Mouse (Mus musculus): Measurements from ENCODE around the gene Hnrnpa1. TPM values are rescaled to one million over a fixed set of nuclear protein-coding genes. Genes with fewer than 3 reads are reported as not detected.

The Hnrnpa1 gene
- polyA plus RNA-seq, 1 experiment, result 276 TPM

- peak overlapping the region; percentile 58 for H3K27ac ChIP-seq (ENCODE audit: insufficient read depth, low read length)
- H3K4me3 ChIP-seq (ENCODE audit: insufficient read depth, low read length), result peak overlapping the region; percentile 28
- 0 out of 2 replicates have a peak, but pooled peaks have one; percentile 31 for TF ChIP-seq POLR2A (IDR thresholded peaks at IDR 0.05; ENCODE audit: extremely low read depth, insufficient read depth, low read length)
- TF ChIP-seq CTCF (IDR thresholded peaks at IDR 0.05; ENCODE audit: extremely low read depth, insufficient read depth, low read length), result no peak
- H3K4me1 ChIP-seq (ENCODE audit: control insufficient read depth, insufficient read depth, low read length), result peaks cover 4% of the 10 kb centered on the region; the same call in 1 of the 2 replicates
These were observed 25.0 kb upstream of the Hnrnpa1 start for GRCm38 (mm10) chr15:103214971-103215907.

- Histone ChIP-seq H3K4me3 (ENCODE audit: insufficient read depth, low read length) (no peak overlapping the region), H3K27ac (ENCODE audit: insufficient read depth, low read length) (no peak overlapping the region; the same call in 1 of the 2 replicates)
These were observed 24.2 kb upstream of the Hnrnpa1 start for GRCm38 (mm10) chr15:103216052-103216451.

GRCm38 (mm10) chr15:103220785-103221184 lies 19.4 kb upstream of the Hnrnpa1 start:
- no peak overlapping the region for H3K27ac ChIP-seq (ENCODE audit: insufficient read depth, low read length)
- H3K4me1 ChIP-seq (ENCODE audit: control insufficient read depth, insufficient read depth, low read length), result no peaks in the 10 kb centered on the region
- no peak overlapping the region for H3K4me3 ChIP-seq (ENCODE audit: insufficient read depth, low read length)
- TF ChIP-seq POLR2A (IDR thresholded peaks at IDR 0.05; ENCODE audit: extremely low read depth, insufficient read depth, low read length) (no peak), CTCF (IDR thresholded peaks at IDR 0.05; ENCODE audit: extremely low read depth, insufficient read depth, low read length) (no peak)

More at GRCm38 (mm10) chr15:103216052-103216451, 24.2 kb upstream of the Hnrnpa1 start:
- peaks cover 4% of the 10 kb centered on the region; the same call in 1 of the 2 replicates for H3K4me1 ChIP-seq (ENCODE audit: control insufficient read depth, insufficient read depth, low read length)
- TF ChIP-seq CTCF (IDR thresholded peaks at IDR 0.05; ENCODE audit: extremely low read depth, insufficient read depth, low read length) (no peak), POLR2A (IDR thresholded peaks at IDR 0.05; ENCODE audit: extremely low read depth, insufficient read depth, low read length) (no peak)

- no peak for TF ChIP-seq CTCF (IDR thresholded peaks at IDR 0.05; ENCODE audit: extremely low read depth, insufficient read depth, low read length)
- TF ChIP-seq POLR2A (IDR thresholded peaks at IDR 0.05; ENCODE audit: extremely low read depth, insufficient read depth, low read length), result no peak
- Histone ChIP-seq H3K27ac (ENCODE audit: insufficient read depth, low read length) (no peak overlapping the region), H3K4me3 (ENCODE audit: insufficient read depth, low read length) (no peak overlapping the region), H3K4me1 (ENCODE audit: control insufficient read depth, insufficient read depth, low read length) (no peaks in the 10 kb centered on the region)
These were observed 18.8 kb upstream of the Hnrnpa1 start for GRCm38 (mm10) chr15:103221386-103221785.

- Histone ChIP-seq H3K4me1 (ENCODE audit: control insufficient read depth, insufficient read depth, low read length) (no peaks in the 10 kb centered on the region), H3K4me3 (ENCODE audit: insufficient read depth, low read length) (no peak overlapping the region), H3K27ac (ENCODE audit: insufficient read depth, low read length) (no peak overlapping the region)
- TF ChIP-seq CTCF (IDR thresholded peaks at IDR 0.05; ENCODE audit: extremely low read depth, insufficient read depth, low read length) (no peak), POLR2A (IDR thresholded peaks at IDR 0.05; ENCODE audit: extremely low read depth, insufficient read depth, low read length) (no peak)
These were observed 16.1 kb upstream of the Hnrnpa1 start for GRCm38 (mm10) chr15:103224161-103224560.

- Histone ChIP-seq H3K4me3 (ENCODE audit: insufficient read depth, low read length) (no peak overlapping the region), H3K4me1 (ENCODE audit: control insufficient read depth, insufficient read depth, low read length) (no peaks in the 10 kb centered on the region), H3K27ac (ENCODE audit: insufficient read depth, low read length) (no peak overlapping the region)
- TF ChIP-seq CTCF (IDR thresholded peaks at IDR 0.05; ENCODE audit: extremely low read depth, insufficient read depth, low read length) (no peak), POLR2A (IDR thresholded peaks at IDR 0.05; ENCODE audit: extremely low read depth, insufficient read depth, low read length) (no peak)
These were observed 13.2 kb upstream of the Hnrnpa1 start for GRCm38 (mm10) chr15:103227022-103227421.

- H3K4me3 ChIP-seq (ENCODE audit: insufficient read depth, low read length), result no peak overlapping the region
- no peak overlapping the region for H3K27ac ChIP-seq (ENCODE audit: insufficient read depth, low read length)
- no peaks in the 10 kb centered on the region for H3K4me1 ChIP-seq (ENCODE audit: control insufficient read depth, insufficient read depth, low read length)
- TF ChIP-seq POLR2A (IDR thresholded peaks at IDR 0.05; ENCODE audit: extremely low read depth, insufficient read depth, low read length) (no peak), CTCF (IDR thresholded peaks at IDR 0.05; ENCODE audit: extremely low read depth, insufficient read depth, low read length) (no peak)
These were observed 12.7 kb upstream of the Hnrnpa1 start for GRCm38 (mm10) chr15:103227572-103227971.

GRCm38 (mm10) chr15:103228904-103229303 lies 11.3 kb upstream of the Hnrnpa1 start:
- H3K4me3 ChIP-seq (ENCODE audit: insufficient read depth, low read length), result no peak overlapping the region
- no peak for TF ChIP-seq POLR2A (IDR thresholded peaks at IDR 0.05; ENCODE audit: extremely low read depth, insufficient read depth, low read length)
- TF ChIP-seq CTCF (IDR thresholded peaks at IDR 0.05; ENCODE audit: extremely low read depth, insufficient read depth, low read length), result no peak
- no peaks in the 10 kb centered on the region for H3K4me1 ChIP-seq (ENCODE audit: control insufficient read depth, insufficient read depth, low read length)
- H3K27ac ChIP-seq (ENCODE audit: insufficient read depth, low read length), result no peak overlapping the region

- H3K27ac ChIP-seq (ENCODE audit: insufficient read depth, low read length), result no peak overlapping the region
- no peak overlapping the region for H3K4me3 ChIP-seq (ENCODE audit: insufficient read depth, low read length)
- TF ChIP-seq CTCF (IDR thresholded peaks at IDR 0.05; ENCODE audit: extremely low read depth, insufficient read depth, low read length) (no peak), POLR2A (IDR thresholded peaks at IDR 0.05; ENCODE audit: extremely low read depth, insufficient read depth, low read length) (no peak)
- H3K4me1 ChIP-seq (ENCODE audit: control insufficient read depth, insufficient read depth, low read length), result no peaks in the 10 kb centered on the region
These were observed 7.1 kb upstream of the Hnrnpa1 start for GRCm38 (mm10) chr15:103233119-103233518.

GRCm38 (mm10) chr15:103237295-103237694 lies 2.9 kb upstream of the Hnrnpa1 start:
- TF ChIP-seq CTCF (IDR thresholded peaks at IDR 0.05; ENCODE audit: extremely low read depth, insufficient read depth, low read length) (no peak), POLR2A (IDR thresholded peaks at IDR 0.05; ENCODE audit: extremely low read depth, insufficient read depth, low read length) (no peak)
- Histone ChIP-seq H3K27ac (ENCODE audit: insufficient read depth, low read length) (no peak overlapping the region), H3K4me3 (ENCODE audit: insufficient read depth, low read length) (no peak overlapping the region), H3K4me1 (ENCODE audit: control insufficient read depth, insufficient read depth, low read length) (no peaks in the 10 kb centered on the region)
